16 mouse cellular contexts compared by ENCODE assay signal in the genomic region with DNA sequence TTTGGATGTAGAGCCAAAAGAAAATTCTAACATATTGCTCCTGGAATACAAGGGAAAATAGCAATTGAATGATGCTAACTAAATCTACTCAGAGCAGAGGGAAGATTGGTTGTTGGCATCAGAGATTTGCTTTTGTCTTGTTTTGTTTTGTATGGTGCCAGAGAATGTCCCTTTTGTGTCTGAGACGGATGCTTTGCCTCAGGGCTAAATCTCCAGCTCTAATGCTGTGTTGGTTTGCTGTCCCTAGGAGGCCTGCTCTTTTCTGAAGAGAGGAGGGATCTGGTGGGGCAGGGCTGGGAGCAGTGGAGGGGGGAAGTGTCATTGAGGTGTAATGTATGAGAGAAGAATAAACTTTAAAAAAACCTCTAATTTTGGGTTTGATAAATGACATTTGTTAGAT. TPM values are rescaled to one million over a fixed set of nuclear protein-coding genes. Genes with fewer than 3 reads are reported as not detected.
DNase-seq lines count a peak whose midpoint lies in the region; ATAC-seq lines count a peak whose summit lies in the region.
"Had no signal": no experiment of that assay in that cellular context is flagged by ENCODE, and none has a peak within 500 bp of the region (broad histone marks: within the 10 kb centered on the region; RNA-seq: fewer than 3 reads in every experiment).

No protein-coding gene starts in this region.

- peak; percentile 61; the same call in 1 of the 2 replicates for ATAC-seq in neural tube, embryonic 11.5 days (ENCODE audit: insufficient read depth, low FRiP score, low TSS enrichment)
- peak; percentile 81 for ATAC-seq in midbrain, embryonic 11.5 days (ENCODE audit: low FRiP score)
- peak; percentile 49; the same call in 1 of the 2 replicates for ATAC-seq in neural tube, embryonic 14.5 days (ENCODE audit: low read depth)
- ATAC-seq: liver, embryonic 12.5 days had no signal

- no peaks in the 10 kb centered on the region for H3K9me3 ChIP-seq in neural tube, embryonic 11.5 days (ENCODE audit: control insufficient read depth, low read length)
- peaks cover 5% of the 10 kb centered on the region for H3K9me3 ChIP-seq in hindbrain, embryonic 10.5 days
- H3K9me3 ChIP-seq in midbrain, embryonic 11.5 days (ENCODE audit: control insufficient read depth, low read length), result no peaks in the 10 kb centered on the region; the same call in 1 of the 2 replicates
- H3K9me3 ChIP-seq in neural tube, embryonic 14.5 days (ENCODE audit: control insufficient read depth, low read length), result no peaks in the 10 kb centered on the region
- H3K9me3 ChIP-seq: heart, embryonic 15.5 days; liver, embryonic 12.5 days had no signal

- no peak overlapping the region for H3K4me2 ChIP-seq in neural tube, embryonic 11.5 days (ENCODE audit: low read depth)
- peak overlapping the region; percentile 37; the same call in 1 of the 2 replicates for H3K4me2 ChIP-seq in midbrain, embryonic 11.5 days
- no peak overlapping the region; the same call in 1 of the 2 replicates for H3K4me2 ChIP-seq in neural tube, embryonic 14.5 days (ENCODE audit: low read depth, low read length)
- H3K4me2 ChIP-seq: heart, embryonic 15.5 days; liver, embryonic 12.5 days had no signal

- H3K4me3 ChIP-seq in neural tube, embryonic 11.5 days (ENCODE audit: low read depth, low read length), result no peak overlapping the region
- H3K4me3 ChIP-seq in hindbrain, embryonic 10.5 days, result no peak overlapping the region
- no peak overlapping the region for H3K4me3 ChIP-seq in midbrain, embryonic 11.5 days (ENCODE audit: low read depth, low read length)
- no peak overlapping the region for H3K4me3 ChIP-seq in neural tube, embryonic 14.5 days (ENCODE audit: low read depth, low read length)
- H3K4me3 ChIP-seq: heart, embryonic 15.5 days; liver, embryonic 12.5 days had no signal

- 44% methylated on average over 1 of the region's 1 CpGs for WGBS in neural tube, embryonic 11.5 days
- WGBS in hindbrain, embryonic 10.5 days, result 15% methylated on average over 1 of the region's 1 CpGs
- WGBS in midbrain, embryonic 11.5 days, result 6% methylated on average over 1 of the region's 1 CpGs
- 8% methylated on average over 1 of the region's 1 CpGs for WGBS in neural tube, embryonic 14.5 days

- no peak overlapping the region for H3K27ac ChIP-seq in neural tube, embryonic 11.5 days (ENCODE audit: low read depth, low read length)
- peak overlapping the region; percentile 83 for H3K27ac ChIP-seq in hindbrain, embryonic 10.5 days
- peak overlapping the region; percentile 35; the same call in 1 of the 2 replicates for H3K27ac ChIP-seq in midbrain, embryonic 11.5 days (ENCODE audit: low read depth, low read length)
- no peak overlapping the region for H3K27ac ChIP-seq in neural tube, embryonic 14.5 days (ENCODE audit: low read depth, low read length)
- H3K27ac ChIP-seq: heart, embryonic 15.5 days; liver, embryonic 12.5 days had no signal

- no peaks in the 10 kb centered on the region for H3K36me3 ChIP-seq in neural tube, embryonic 11.5 days (ENCODE audit: control insufficient read depth, insufficient read depth, low read length)
- peaks cover 14% of the 10 kb centered on the region; the same call in 1 of the 2 replicates for H3K36me3 ChIP-seq in hindbrain, embryonic 10.5 days
- no peaks in the 10 kb centered on the region for H3K36me3 ChIP-seq in midbrain, embryonic 11.5 days (ENCODE audit: control insufficient read depth, insufficient read depth, low read length)
- H3K36me3 ChIP-seq in neural tube, embryonic 14.5 days (ENCODE audit: control insufficient read depth, insufficient read depth, low read length), result no peaks in the 10 kb centered on the region
- H3K36me3 ChIP-seq: heart, embryonic 15.5 days; liver, embryonic 12.5 days had no signal

- DNase-seq in neural tube, embryonic 11.5 days (ENCODE audit: low spot score), result no peak
- no peak for DNase-seq in neural tube, embryonic 10.5 days (ENCODE audit: extremely low spot score, low spot score)
- no peak for DNase-seq in hindbrain, embryonic 10.5 days (ENCODE audit: low spot score)
- DNase-seq in midbrain, embryonic 11.5 days (ENCODE audit: low spot score, missing footprints), result peak; percentile 85
- no peak for DNase-seq in ovary, postnatal 36 days (ENCODE audit: low spot score)
- no peak for DNase-seq in gastrocnemius, adult 18-20 months (ENCODE audit: low spot score)
- no peak for DNase-seq in spleen, adult 12 weeks (ENCODE audit: low spot score)
- DNase-seq: B cell, adult 2 months; cerebellum, adult 11-12 months; heart, adult 18-20 months; kidney, adult 8-10 months; kidney, postnatal 4 days; left cerebral cortex, postnatal 4 days had no signal

- H3K27me3 ChIP-seq in neural tube, embryonic 11.5 days (ENCODE audit: control insufficient read depth, insufficient read depth, low read length), result no peaks in the 10 kb centered on the region
- no peaks in the 10 kb centered on the region for H3K27me3 ChIP-seq in hindbrain, embryonic 10.5 days (ENCODE audit: insufficient read depth, poor library complexity, severe bottlenecking)
- no peaks in the 10 kb centered on the region for H3K27me3 ChIP-seq in midbrain, embryonic 11.5 days (ENCODE audit: control insufficient read depth, insufficient read depth, low read length)
- H3K27me3 ChIP-seq in neural tube, embryonic 14.5 days (ENCODE audit: control insufficient read depth, insufficient read depth, low read length), result no peaks in the 10 kb centered on the region
- H3K27me3 ChIP-seq: heart, embryonic 15.5 days; liver, embryonic 12.5 days had no signal

- H3K4me1 ChIP-seq in neural tube, embryonic 11.5 days (ENCODE audit: control insufficient read depth, insufficient read depth, low read length), result no peaks in the 10 kb centered on the region
- H3K4me1 ChIP-seq in hindbrain, embryonic 10.5 days (replicated peaks), result peaks cover 33% of the 10 kb centered on the region
- H3K4me1 ChIP-seq in midbrain, embryonic 11.5 days (ENCODE audit: control insufficient read depth, insufficient read depth, low read length), result peaks cover 21% of the 10 kb centered on the region
- peaks cover 3% of the 10 kb centered on the region; the same call in 1 of the 2 replicates for H3K4me1 ChIP-seq in neural tube, embryonic 14.5 days (ENCODE audit: control insufficient read depth, insufficient read depth, low read length)
- H3K4me1 ChIP-seq: heart, embryonic 15.5 days; liver, embryonic 12.5 days had no signal

- H3K9ac ChIP-seq in neural tube, embryonic 11.5 days (ENCODE audit: low read length), result no peak overlapping the region
- H3K9ac ChIP-seq in midbrain, embryonic 11.5 days (ENCODE audit: low read length), result peak overlapping the region; percentile 18; the same call in 1 of the 2 replicates
- H3K9ac ChIP-seq in neural tube, embryonic 14.5 days (replicated peaks; ENCODE audit: low read depth, low read length), result no peak overlapping the region
- H3K9ac ChIP-seq: heart, embryonic 15.5 days; liver, embryonic 12.5 days had no signal

RNA-seq across cellular contexts. Expression of a gene that starts 23.5 kb away (rescaled TPM):
- polyA plus RNA-seq in neural tube, embryonic 11.5 days (2014; fragmentation: Nextera tagmentation; extraction: Ambion mirVana), result 15.1 and 16.4 TPM in 2 replicates
- polyA plus RNA-seq in hindbrain, embryonic 10.5 days (2016; fragmentation: Nextera tagmentation; extraction: Ambion mirVana), result 16.6 and 18.8 TPM in 2 replicates
- 15.0 and 18.1 TPM in 2 replicates for polyA plus RNA-seq in midbrain, embryonic 11.5 days (2014; fragmentation: Nextera tagmentation; extraction: Ambion mirVana)
- polyA plus RNA-seq in neural tube, embryonic 14.5 days (2014; fragmentation: Nextera tagmentation; extraction: Ambion mirVana), result 4.1 and 6.7 TPM in 2 replicates
- total RNA-seq in gastrocnemius, adult 18-20 months (2021), result 1 to 10 TPM; 1.7 to 2.3 TPM

Comparison
In these comparisons a context has a peak if more than half of its experiments do, and no peak if none do; other contexts are left out.
1. H3K27ac ChIP-seq: peak in hindbrain, embryonic 10.5 days (single experiment) and midbrain, embryonic 11.5 days (single experiment); none in neural tube, embryonic 11.5 days (single experiment) and neural tube, embryonic 14.5 days (single experiment).
2. Peak in every context shown above with its lines, with median percentiles within 50 percentile points of each other: ATAC-seq.